Mouse (Mus musculus): ENCODE results near the gene Cacnb3.
A peak's percentile ranks its signal among the peaks of the same experiment; 100 is the strongest.

Cacnb3 gene

GRCm38 (mm10) chr15:98635291-98635841 is 4.7 kb downstream of the Cacnb3 start:
- no peak for DNase-seq (ENCODE audit: low spot score)

- DNase-seq (ENCODE audit: low spot score), result peak; percentile 50
Observed at GRCm38 (mm10) chr15:98636517-98636916, 5.9 kb downstream of the Cacnb3 start.

- no peak for DNase-seq (ENCODE audit: low spot score)
Observed at GRCm38 (mm10) chr15:98637155-98637554, 6.5 kb downstream of the Cacnb3 start.

- no peak for DNase-seq (ENCODE audit: low spot score)
Observed at GRCm38 (mm10) chr15:98640157-98640556, 9.5 kb downstream of the Cacnb3 start.

DNA sequence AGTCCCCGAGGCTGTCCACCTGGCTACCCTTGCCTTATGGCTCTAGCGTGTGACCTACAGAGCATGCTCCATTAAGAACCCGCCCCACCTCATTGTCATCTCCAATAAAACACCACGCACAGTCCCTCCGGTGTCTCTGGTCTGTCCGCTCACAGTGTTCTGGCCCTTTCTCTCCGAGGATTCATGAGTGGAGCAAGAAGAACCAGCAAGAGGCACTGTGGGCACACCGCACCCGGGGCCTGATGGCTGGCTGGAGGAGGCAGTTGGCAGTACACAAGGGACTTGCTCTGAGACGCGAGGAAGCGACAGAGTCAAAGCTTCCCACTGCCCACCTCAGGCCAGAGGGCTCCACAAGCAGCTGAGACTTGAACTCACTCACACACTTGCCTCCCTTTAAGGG is 13.8 kb downstream of the Cacnb3 start:
- no peak for DNase-seq (ENCODE audit: low spot score)

DNA sequence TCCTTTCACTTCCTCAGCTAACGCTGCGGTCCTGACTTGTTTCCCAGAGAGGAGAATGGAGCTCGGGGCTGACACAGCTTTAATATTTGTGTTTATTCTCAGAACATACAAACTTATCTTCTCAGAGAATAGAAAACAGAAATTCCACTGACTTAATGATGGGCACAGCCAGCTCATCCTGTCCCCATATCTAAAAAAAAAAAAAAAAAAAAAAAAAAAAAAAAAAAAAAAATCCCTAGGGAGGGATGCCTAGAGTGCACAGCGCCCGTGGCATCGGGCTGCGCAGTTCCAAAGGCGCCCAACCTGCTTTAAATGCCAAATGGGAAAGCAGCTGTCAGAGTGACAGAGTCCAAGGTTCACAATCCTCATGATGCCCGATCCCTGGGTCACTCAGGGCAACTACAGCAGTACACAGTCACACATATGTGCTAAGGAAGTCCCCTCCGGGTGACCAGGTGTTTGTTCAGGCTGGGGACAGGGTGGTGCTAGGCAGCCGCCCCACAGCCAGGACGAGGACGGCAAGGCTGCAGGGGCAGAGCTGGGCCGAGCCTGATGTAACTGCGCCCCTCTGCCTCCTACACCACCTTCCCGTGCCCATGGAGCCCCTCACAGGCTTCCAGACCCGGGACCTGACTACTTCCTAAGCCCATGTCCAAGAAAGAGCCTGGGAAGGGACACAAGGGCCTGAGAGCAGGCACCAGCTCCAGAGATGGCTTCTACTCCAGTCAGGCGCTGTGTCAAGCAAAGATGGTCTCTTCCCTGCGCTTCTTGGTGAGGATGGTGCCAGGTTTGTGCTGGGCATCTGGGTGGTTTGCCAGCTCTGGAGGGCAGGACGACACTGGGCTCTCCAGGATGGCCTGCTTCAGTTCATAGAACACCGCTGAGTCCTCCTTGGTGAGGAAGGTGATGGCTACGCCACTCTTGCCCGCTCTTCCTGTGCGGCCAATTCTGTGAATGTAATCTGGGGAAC is 14.7 kb downstream of the Cacnb3 start:
- no peak for DNase-seq (ENCODE audit: low spot score)

DNA sequence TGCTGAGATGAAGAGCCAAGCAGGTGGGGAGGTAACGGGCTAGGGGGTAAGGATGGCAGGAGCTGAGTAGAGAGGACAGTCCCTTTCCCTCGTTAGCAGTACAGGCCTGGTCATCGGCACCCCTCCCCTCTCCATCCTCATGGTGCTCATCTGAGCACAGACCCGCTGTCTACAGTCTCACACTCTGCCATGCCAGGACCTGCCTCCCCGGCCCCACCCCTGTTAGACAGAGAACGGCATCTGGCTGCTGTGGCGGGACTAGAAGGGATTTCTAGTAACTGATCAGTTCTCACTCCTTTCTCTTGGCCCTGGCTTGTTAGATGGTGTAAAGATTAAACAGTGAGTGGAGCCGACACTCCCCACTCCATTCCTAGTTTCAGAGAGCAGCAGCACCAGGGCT is 16.1 kb downstream of the Cacnb3 start:
- DNase-seq (ENCODE audit: low spot score), result no peak

- DNase-seq (ENCODE audit: low spot score), result no peak
Observed at GRCm38 (mm10) chr15:98647308-98647707, 16.7 kb downstream of the Cacnb3 start.

DNA sequence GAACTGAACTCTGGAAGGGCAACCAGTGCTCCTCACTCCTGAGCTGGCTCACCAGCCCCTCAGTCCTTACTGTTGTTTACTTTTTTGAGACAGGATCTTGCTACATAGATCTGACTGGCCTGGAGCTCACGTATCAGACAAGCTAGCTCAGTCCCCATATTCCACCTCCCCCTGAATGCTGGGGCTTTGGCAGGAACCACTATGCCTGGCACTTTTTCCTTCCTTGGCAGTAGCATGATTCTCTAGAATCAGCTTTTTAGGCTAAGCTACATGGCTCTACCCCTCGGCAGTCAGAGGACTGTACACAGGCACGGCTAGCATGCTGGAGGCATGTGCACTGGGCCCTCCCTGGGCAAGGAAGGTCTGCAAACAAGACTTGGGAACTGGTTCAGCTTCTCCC is 17.4 kb downstream of the Cacnb3 start:
- DNase-seq (ENCODE audit: low spot score), result no peak

- DNase-seq (ENCODE audit: low spot score), result no peak
Observed at GRCm38 (mm10) chr15:98651431-98651830, 20.8 kb downstream of the Cacnb3 start.

GRCm38 (mm10) chr15:98652174-98652573 is 21.5 kb downstream of the Cacnb3 start:
- no peak for DNase-seq (ENCODE audit: low spot score)

DNA sequence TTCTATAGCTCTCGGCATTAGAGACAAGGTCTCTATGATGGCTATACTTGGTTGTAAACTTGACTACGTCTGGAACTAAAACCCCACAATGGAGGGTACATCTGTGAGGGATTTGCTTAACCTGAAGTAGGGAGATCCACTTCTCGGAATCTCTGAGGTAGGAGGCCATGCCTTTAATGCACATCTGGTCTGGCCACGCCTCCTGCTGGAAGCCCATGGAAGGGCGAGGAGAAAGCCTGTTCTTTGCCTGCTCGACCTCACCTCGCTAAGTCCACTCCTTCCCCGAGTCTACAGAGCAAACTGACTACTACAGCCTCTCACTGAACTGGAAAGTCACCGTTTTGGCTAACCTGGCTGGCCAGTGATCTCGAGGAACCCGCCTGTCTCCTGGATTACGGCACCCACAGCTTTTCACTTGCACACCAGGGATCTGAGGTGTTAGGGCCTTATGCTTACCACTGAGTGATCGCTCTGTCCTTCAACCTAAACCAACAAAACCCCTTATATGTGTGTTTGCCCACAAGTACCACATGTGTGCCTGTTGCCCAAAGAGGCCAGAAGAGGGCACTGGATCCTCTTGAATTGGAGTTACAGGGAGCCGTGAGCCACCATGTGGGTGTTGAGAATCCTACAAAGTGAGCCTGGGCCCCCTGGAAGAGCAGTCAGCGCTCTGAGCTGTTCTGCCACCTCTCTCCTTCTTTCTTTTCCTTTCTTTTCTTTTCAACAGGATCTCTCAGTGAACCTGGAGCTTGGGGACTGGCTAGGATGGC is 26.5 kb downstream of the Cacnb3 start:
- no peak for DNase-seq (ENCODE audit: low spot score)

DNA sequence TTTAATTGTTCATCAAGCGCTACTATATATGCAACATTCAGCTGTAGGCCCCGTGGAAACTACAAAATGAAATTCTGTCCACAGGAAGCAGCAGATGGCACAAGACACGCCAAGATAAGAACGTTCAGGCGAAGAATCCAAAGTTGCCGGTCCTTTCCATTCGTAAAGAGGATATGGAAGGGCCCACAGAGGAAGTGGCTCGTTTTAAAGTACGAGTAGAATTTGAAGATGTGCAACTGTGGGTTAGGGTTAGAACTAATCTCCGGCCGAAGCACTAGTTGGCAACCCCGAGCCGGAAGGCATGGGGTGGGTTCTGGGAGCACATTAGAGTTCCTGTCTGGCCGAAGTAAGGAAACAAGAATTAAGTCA is 31.5 kb downstream of the Cacnb3 start:
- DNase-seq (ENCODE audit: low spot score), result no peak

GRCm38 (mm10) chr15:98662567-98663545 is 32.2 kb downstream of the Cacnb3 start, which contains the start of gene Ddx23:
Gene Ddx23, minus strand, starts transcription at chr15:98662894.
- DNase-seq (ENCODE audit: low spot score), result peak; percentile 91

DNA sequence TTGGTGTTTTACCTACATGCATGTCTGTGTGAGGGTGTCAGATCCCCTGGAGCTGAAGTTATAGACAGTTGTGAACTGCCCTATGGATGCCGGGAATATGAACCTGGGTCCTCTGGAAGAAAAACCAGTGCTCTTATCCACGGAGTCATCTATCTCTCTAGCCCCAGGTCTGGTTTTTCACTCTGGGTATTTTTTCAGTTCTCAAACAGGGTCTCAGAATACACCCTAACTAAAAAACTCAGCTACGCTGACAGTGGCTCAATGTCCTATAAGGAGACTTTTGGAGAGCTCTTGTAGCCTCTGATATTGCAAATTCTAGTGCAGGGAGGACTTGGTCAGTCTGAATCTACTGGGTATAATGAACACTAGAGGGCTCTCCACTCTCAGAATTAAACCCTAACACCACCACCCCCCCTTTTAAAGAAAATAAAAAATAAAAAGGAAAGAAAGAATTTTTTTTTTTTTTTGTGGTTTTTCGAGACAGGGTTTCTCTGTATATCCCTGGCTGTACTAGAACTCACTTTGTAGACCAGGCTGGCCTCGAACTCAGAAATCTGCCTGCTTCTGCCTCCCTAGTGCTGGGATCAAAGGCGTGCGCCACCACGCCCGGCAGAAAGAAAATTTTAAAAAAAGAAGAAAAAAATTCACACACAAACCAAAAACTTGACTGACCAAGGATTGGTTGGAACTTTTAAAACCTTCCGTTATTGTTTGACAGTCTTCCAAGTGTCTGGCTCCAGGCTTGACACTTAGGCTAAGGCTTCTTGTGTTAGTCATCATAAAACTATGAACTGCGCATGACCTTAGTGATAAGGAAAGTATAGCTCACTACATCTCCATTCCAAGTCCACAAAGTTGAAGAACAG is 33.6 kb downstream of the Cacnb3 start:
- no peak for DNase-seq (ENCODE audit: low spot score)

GRCm38 (mm10) chr15:98672592-98672991 is 42.0 kb downstream of the Cacnb3 start:
- DNase-seq (ENCODE audit: low spot score), result no peak

DNA sequence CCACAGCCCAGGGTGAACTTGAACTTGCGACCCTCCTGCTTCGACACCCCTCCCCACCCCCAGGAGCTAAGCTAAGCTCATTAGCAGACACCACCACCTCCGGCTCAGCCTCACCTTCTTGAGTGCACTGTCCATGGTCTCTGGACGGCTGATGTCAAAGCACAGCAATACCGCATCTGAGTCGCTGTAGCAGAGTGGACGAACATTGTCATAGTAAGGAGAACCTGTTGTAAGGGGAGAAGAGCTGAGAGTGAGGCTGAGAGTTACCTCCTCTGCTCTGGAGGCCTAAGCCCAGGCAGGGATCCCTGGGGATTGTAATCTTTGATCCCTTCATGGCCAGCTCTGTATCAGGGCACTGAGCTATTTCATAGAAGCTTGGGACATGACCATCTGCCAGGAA is 43.1 kb downstream of the Cacnb3 start:
- DNase-seq (ENCODE audit: low spot score), result no peak

DNA sequence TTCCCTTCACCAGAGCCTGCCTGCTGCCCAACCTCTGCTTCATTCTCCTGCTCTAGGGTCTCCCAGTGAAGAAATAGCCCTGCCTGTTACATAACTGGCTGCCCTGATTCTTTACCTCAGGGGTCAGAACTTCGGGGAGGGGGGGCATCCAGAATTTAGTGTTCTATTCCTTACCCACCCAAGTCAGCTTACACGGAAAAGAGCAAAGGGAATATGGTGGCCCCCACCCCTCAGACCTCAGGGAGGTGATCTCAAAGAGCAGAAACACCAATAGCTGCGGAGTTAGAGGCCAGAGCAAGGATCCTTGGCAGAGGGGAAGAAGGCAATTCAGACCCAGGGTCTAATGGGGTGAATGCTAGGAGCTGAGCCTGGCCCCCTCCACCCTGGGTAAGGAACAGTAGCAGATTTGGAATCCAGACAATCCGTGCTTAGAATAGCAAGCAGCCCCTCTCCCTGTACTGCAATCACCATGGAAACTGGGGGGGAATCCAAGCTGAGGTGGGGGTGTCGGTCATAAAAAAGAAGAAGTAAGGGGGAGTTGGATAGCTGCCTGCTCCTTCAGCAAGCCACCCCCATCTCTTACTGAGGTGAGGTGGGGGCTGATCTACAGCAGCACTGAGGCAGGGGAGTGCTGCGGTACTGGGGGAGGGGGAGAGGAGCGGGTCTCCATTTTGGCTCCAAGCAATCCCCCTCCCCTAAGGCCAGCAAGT is 43.8 kb downstream of the Cacnb3 start:
- no peak for DNase-seq (ENCODE audit: low spot score)

GRCm38 (mm10) chr15:98674994-98675545 is 44.4 kb downstream of the Cacnb3 start:
- DNase-seq (ENCODE audit: low spot score), result no peak

Measured in left cerebral cortex, adult 11 months (tissue).